In genomic region chr5:121398146-121398964, GRCm38 (mm10) we compare ENCODE assay signal across 8 mouse cellular contexts. TPM values are rescaled to one million over a fixed set of nuclear protein-coding genes. Genes with fewer than 3 reads are reported as not detected.
DNase-seq lines count a peak whose midpoint lies in the region; ATAC-seq and TF ChIP-seq lines count a peak whose summit lies in the region.

No protein-coding gene starts in this region.

- ATAC-seq in forebrain, embryonic 16.5 days, result peak; percentile 78
- ATAC-seq in liver, embryonic 14.5 days (ENCODE audit: insufficient read depth), result peak; percentile 75
- ATAC-seq in stomach, embryonic 15.5 days (ENCODE audit: insufficient read depth, low FRiP score, low read depth), result peak; percentile 54

- TF ChIP-seq EP300 in liver, embryonic 14.5 days (IDR thresholded peaks at IDR 0.05; ENCODE audit: low read depth), result no peak

- H3K4me1 ChIP-seq in lung, adult 2 months (ENCODE audit: control insufficient read depth, insufficient read depth, low read length), result peaks cover 10% of the 10 kb centered on the region; the same call in 1 of the 2 replicates
- peaks cover 19% of the 10 kb centered on the region for H3K4me1 ChIP-seq in bone marrow macrophage, adult 2 months (ENCODE audit: control insufficient read depth, insufficient read depth, low read length)
- H3K4me1 ChIP-seq in forebrain, embryonic 16.5 days (replicated peaks; ENCODE audit: control insufficient read depth, insufficient read depth, low read length), result peaks cover 17% of the 10 kb centered on the region
- peaks cover 26 to 31% of the 10 kb centered on the region in 2 experiments for H3K4me1 ChIP-seq in liver, embryonic 14.5 days (replicated peaks; ENCODE audit: control insufficient read depth in 2 of 2, insufficient read depth in 2 of 2, low read length in 1 of 2)
- H3K4me1 ChIP-seq in stomach, embryonic 15.5 days, result peaks cover 20% of the 10 kb centered on the region

- no peaks in the 10 kb centered on the region for H3K27me3 ChIP-seq in forebrain, embryonic 16.5 days (replicated peaks; ENCODE audit: control insufficient read depth, insufficient read depth, low read length)
- no peaks in the 10 kb centered on the region for H3K27me3 ChIP-seq in liver, embryonic 14.5 days (ENCODE audit: control insufficient read depth, insufficient read depth, low read length)
- H3K27me3 ChIP-seq in stomach, embryonic 15.5 days (replicated peaks), result no peaks in the 10 kb centered on the region

- TF ChIP-seq POLR2A in lung, adult 2 months (IDR thresholded peaks at IDR 0.05; ENCODE audit: borderline replicate concordance, extremely low read depth, low read depth, low read length), result no peak
- no peak for TF ChIP-seq POLR2A in bone marrow macrophage, adult 2 months (IDR thresholded peaks at IDR 0.05; ENCODE audit: borderline replicate concordance, low read depth, low read length)

- peak overlapping the region; percentile 64 for H3K4me2 ChIP-seq in forebrain, embryonic 16.5 days (ENCODE audit: low read length)
- peak overlapping the region; percentile 98 for H3K4me2 ChIP-seq in liver, embryonic 14.5 days (ENCODE audit: low read depth)
- H3K4me2 ChIP-seq in stomach, embryonic 15.5 days, result peak overlapping the region; percentile 88

- DNase-seq in lung, adult 2 months, result no peak
- no peak for DNase-seq in lung, postnatal 14 days
- DNase-seq in liver, embryonic 14.5 days (ENCODE audit: low read depth in 3 of 3, low spot score in 3 of 3), result no peak
- DNase-seq in spleen, adult 18-20 months, result no peak
- no peak for DNase-seq in cerebellum, adult 18-20 months

- H3K27ac ChIP-seq in bone marrow macrophage, adult 2 months (ENCODE audit: insufficient read depth, low read depth, low read length), result peak overlapping the region; percentile 42
- H3K27ac ChIP-seq in forebrain, embryonic 16.5 days (ENCODE audit: low read length), result peak overlapping the region; percentile 56
- H3K27ac ChIP-seq in liver, embryonic 14.5 days, result peak overlapping the region; percentile 38
- peak overlapping the region; percentile 55; the same call in 1 of the 2 replicates for H3K27ac ChIP-seq in stomach, embryonic 15.5 days

- WGBS in lung, adult 2 months, result under 1% methylated on average over 67 of the region's 67 CpGs
- under 1% methylated on average over 66 of the region's 67 CpGs for WGBS in forebrain, embryonic 16.5 days
- under 1% methylated on average over 67 of the region's 67 CpGs for WGBS in liver, embryonic 14.5 days (ENCODE audit: insufficient replicate concordance)
- under 1% methylated on average over 67 of the region's 67 CpGs for WGBS in stomach, embryonic 15.5 days

- TF ChIP-seq CTCF in lung, adult 2 months (IDR thresholded peaks at IDR 0.05; ENCODE audit: insufficient read depth, low read length), result no peak
- TF ChIP-seq CTCF in bone marrow macrophage, adult 2 months (IDR thresholded peaks at IDR 0.05; ENCODE audit: low read depth, low read length), result no peak
- TF ChIP-seq CTCF in liver, embryonic 14.5 days (IDR thresholded peaks at IDR 0.05; ENCODE audit: low read depth), result no peak

- peak overlapping the region; percentile 81 for H3K9ac ChIP-seq in forebrain, embryonic 16.5 days (replicated peaks; ENCODE audit: low read depth, low read length)
- peak overlapping the region; percentile 83 for H3K9ac ChIP-seq in liver, embryonic 14.5 days (replicated peaks)
- H3K9ac ChIP-seq in stomach, embryonic 15.5 days, result peak overlapping the region; percentile 73

- H3K36me3 ChIP-seq in forebrain, embryonic 16.5 days (ENCODE audit: control insufficient read depth, insufficient read depth), result no peaks in the 10 kb centered on the region
- no peaks in the 10 kb centered on the region; the same call in none of the 2 replicates for H3K36me3 ChIP-seq in liver, embryonic 14.5 days (replicated peaks; ENCODE audit: control insufficient read depth, insufficient read depth, low read depth)
- no peaks in the 10 kb centered on the region for H3K36me3 ChIP-seq in stomach, embryonic 15.5 days

- no peaks in the 10 kb centered on the region for H3K9me3 ChIP-seq in forebrain, embryonic 16.5 days (ENCODE audit: control insufficient read depth, low read length)
- no peaks in the 10 kb centered on the region; the same call in 1 of the 2 replicates for H3K9me3 ChIP-seq in liver, embryonic 14.5 days (ENCODE audit: control insufficient read depth, low read length)
- H3K9me3 ChIP-seq in stomach, embryonic 15.5 days, result no peaks in the 10 kb centered on the region

- peak overlapping the region; percentile 96 for H3K4me3 ChIP-seq in lung, adult 2 months (replicated peaks; ENCODE audit: extremely low read depth, low read depth, low read length)
- H3K4me3 ChIP-seq in bone marrow macrophage, adult 2 months (ENCODE audit: insufficient read depth, low read length), result peak overlapping the region; percentile 96
- peak overlapping the region; percentile 85 for H3K4me3 ChIP-seq in forebrain, embryonic 16.5 days (replicated peaks; ENCODE audit: low read length)
- H3K4me3 ChIP-seq in liver, embryonic 14.5 days (ENCODE audit: insufficient read depth in 1 of 2, low read depth in 2 of 2, low read length in 2 of 2), result peak overlapping the region; percentile 76 to 89
- H3K4me3 ChIP-seq in stomach, embryonic 15.5 days (replicated peaks), result peak overlapping the region; percentile 84

RNA-seq across cellular contexts. Expression of gene Naa25, which starts 0.6 kb away (rescaled TPM):
- 6.2 and 10.0 TPM in 2 replicates for polyA plus RNA-seq in lung, adult 2 months (2012; rRNA removed)
- polyA plus RNA-seq in bone marrow macrophage, adult 2 months (2012; ENCODE audit: insufficient read depth, insufficient read length, missing spikeins), result 9.9 and 14.0 TPM in 2 replicates
- polyA plus RNA-seq in forebrain, embryonic 16.5 days (2015; fragmentation: Nextera tagmentation; extraction: Ambion mirVana), result 61.7 and 66.8 TPM in 2 replicates
- polyA plus RNA-seq in liver, embryonic 14.5 days (2012; rRNA removed), result 6.2 and 8.8 TPM in 2 replicates
- 18.5 and 23.6 TPM in 2 replicates for polyA plus RNA-seq in liver, embryonic 14.5 days (2014; fragmentation: Nextera tagmentation; extraction: Ambion mirVana)
- polyA plus RNA-seq in stomach, embryonic 15.5 days (2015; fragmentation: Nextera tagmentation; extraction: Ambion mirVana), result 40.2 and 41.8 TPM in 2 replicates

RNA-seq across cellular contexts. Expression of gene Trafd1, which starts 12.9 kb away (rescaled TPM):
- polyA plus RNA-seq in lung, adult 2 months (2012; rRNA removed), result 83.8 and 108 TPM in 2 replicates
- 233 and 235 TPM in 2 replicates for polyA plus RNA-seq in bone marrow macrophage, adult 2 months (2012; ENCODE audit: insufficient read depth, insufficient read length, missing spikeins)
- polyA plus RNA-seq in forebrain, embryonic 16.5 days (2015; fragmentation: Nextera tagmentation; extraction: Ambion mirVana), result 146 and 149 TPM in 2 replicates
- 17.8 and 18.4 TPM in 2 replicates for polyA plus RNA-seq in liver, embryonic 14.5 days (2012; rRNA removed)
- polyA plus RNA-seq in liver, embryonic 14.5 days (2014; fragmentation: Nextera tagmentation; extraction: Ambion mirVana), result 16.6 and 17.1 TPM in 2 replicates
- polyA plus RNA-seq in stomach, embryonic 15.5 days (2015; fragmentation: Nextera tagmentation; extraction: Ambion mirVana), result 67.8 and 70.6 TPM in 2 replicates

RNA-seq across cellular contexts. Expression of gene Tmem116, which starts 53.3 kb away (rescaled TPM):
- polyA plus RNA-seq in lung, adult 2 months (2012; rRNA removed), result 23.6 and 24.2 TPM in 2 replicates
- 2.3 and 2.8 TPM in 2 replicates for polyA plus RNA-seq in bone marrow macrophage, adult 2 months (2012; ENCODE audit: insufficient read depth, insufficient read length, missing spikeins)
- 1.2 and 1.9 TPM in 2 replicates for polyA plus RNA-seq in forebrain, embryonic 16.5 days (2015; fragmentation: Nextera tagmentation; extraction: Ambion mirVana)
- polyA plus RNA-seq in liver, embryonic 14.5 days (2012; rRNA removed), result 0.46 and 0.69 TPM in 2 replicates
- 0.57 and 1.0 TPM in 2 replicates for polyA plus RNA-seq in liver, embryonic 14.5 days (2014; fragmentation: Nextera tagmentation; extraction: Ambion mirVana)
- 3.1 and 5.0 TPM in 2 replicates for polyA plus RNA-seq in stomach, embryonic 15.5 days (2015; fragmentation: Nextera tagmentation; extraction: Ambion mirVana)

RNA-seq across cellular contexts. Expression of gene Erp29, which starts 54.0 kb away (rescaled TPM):
- 30.3 and 34.0 TPM in 2 replicates for polyA plus RNA-seq in lung, adult 2 months (2012; rRNA removed)
- 365 and 401 TPM in 2 replicates for polyA plus RNA-seq in bone marrow macrophage, adult 2 months (2012; ENCODE audit: insufficient read depth, insufficient read length, missing spikeins)
- polyA plus RNA-seq in forebrain, embryonic 16.5 days (2015; fragmentation: Nextera tagmentation; extraction: Ambion mirVana), result 142 and 159 TPM in 2 replicates
- polyA plus RNA-seq in liver, embryonic 14.5 days (2012; rRNA removed), result 26.4 and 63.7 TPM in 2 replicates
- polyA plus RNA-seq in liver, embryonic 14.5 days (2014; fragmentation: Nextera tagmentation; extraction: Ambion mirVana), result 74.9 and 82.1 TPM in 2 replicates
- polyA plus RNA-seq in stomach, embryonic 15.5 days (2015; fragmentation: Nextera tagmentation; extraction: Ambion mirVana), result 186 and 192 TPM in 2 replicates
